ENCODE assay signal across 9 mouse cellular contexts in genomic region chr3:86687571-86688209, GRCm38 (mm10).
DNase-seq lines count a peak whose midpoint lies in the region; ATAC-seq lines count a peak whose summit lies in the region.
"Had no signal": no experiment of that assay in that cellular context is flagged by ENCODE, and none has a peak within 500 bp of the region (broad histone marks: within the 10 kb centered on the region; RNA-seq: fewer than 3 reads in every experiment).

No protein-coding gene starts in this region.

- peak; percentile 80 for DNase-seq in left cerebral cortex, postnatal 4 days
- no peak for DNase-seq in left cerebral cortex, adult 8-10 months (ENCODE audit: low spot score in 2 of 2)
- DNase-seq in embryonic facial prominence, embryonic 14.5 days (ENCODE audit: low spot score) = peak; percentile 68
- peak; percentile 8 to 14 for DNase-seq in layer of hippocampus, adult 8-10 months (ENCODE audit: low spot score in 2 of 2)
- peak; percentile 33 for DNase-seq in yolk sac, embryonic 10.5 days (ENCODE audit: low spot score)
- no peak for DNase-seq in spleen, postnatal 10 days (ENCODE audit: low spot score in 2 of 2)
- no peak for DNase-seq in urinary bladder, postnatal 36 days (ENCODE audit: low spot score in 2 of 2)
- DNase-seq in kidney, adult 11 months = no peak

- peaks cover 6% of the 10 kb centered on the region; the same call in 1 of the 2 replicates for H3K4me1 ChIP-seq in embryonic facial prominence, embryonic 14.5 days (ENCODE audit: control insufficient read depth, insufficient read depth, low read length)

- ATAC-seq in embryonic facial prominence, embryonic 14.5 days (ENCODE audit: low read depth) = peak; percentile 85
- ATAC-seq: liver, embryonic 12.5 days had no signal

- intact Hi-C loops in left cerebral cortex, postnatal 4 days (cut with DNase I) = no loop called here

- no peaks in the 10 kb centered on the region for H3K36me3 ChIP-seq in embryonic facial prominence, embryonic 14.5 days (ENCODE audit: control insufficient read depth, insufficient read depth, low read length)
- H3K36me3 ChIP-seq: liver, embryonic 12.5 days had no signal

- no peak overlapping the region for H3K4me3 ChIP-seq in embryonic facial prominence, embryonic 14.5 days (ENCODE audit: low read depth, low read length)
- H3K4me3 ChIP-seq: liver, embryonic 12.5 days had no signal

- no peaks in the 10 kb centered on the region for H3K27me3 ChIP-seq in embryonic facial prominence, embryonic 14.5 days (replicated peaks; ENCODE audit: control insufficient read depth, insufficient read depth, low read length)
- H3K27me3 ChIP-seq: liver, embryonic 12.5 days had no signal

- no peak overlapping the region for H3K9ac ChIP-seq in embryonic facial prominence, embryonic 14.5 days (ENCODE audit: low read depth, low read length)
- H3K9ac ChIP-seq: liver, embryonic 12.5 days had no signal

- H3K9me3 ChIP-seq in embryonic facial prominence, embryonic 14.5 days (ENCODE audit: control insufficient read depth, low read length) = no peaks in the 10 kb centered on the region
- H3K9me3 ChIP-seq: liver, embryonic 12.5 days had no signal

- H3K4me2 ChIP-seq in embryonic facial prominence, embryonic 14.5 days (ENCODE audit: low read depth, low read length) = 0 out of 2 replicates have a peak overlapping the region, but pooled peaks have one; percentile 2
- H3K4me2 ChIP-seq: liver, embryonic 12.5 days had no signal

- H3K27ac ChIP-seq in embryonic facial prominence, embryonic 14.5 days (replicated peaks; ENCODE audit: low read depth, low read length) = peak overlapping the region; percentile 62; the same call in 1 of the 2 replicates
- H3K27ac ChIP-seq: liver, embryonic 12.5 days had no signal

- 31% methylated on average over 7 of the region's 7 CpGs for WGBS in embryonic facial prominence, embryonic 14.5 days

Comparison
In these comparisons a context has a peak if more than half of its experiments do, and no peak if none do; other contexts are left out.
1. DNase-seq: peak in left cerebral cortex, postnatal 4 days (single experiment), embryonic facial prominence, embryonic 14.5 days (single experiment), layer of hippocampus, adult 8-10 months (2 of 2) and yolk sac, embryonic 10.5 days (single experiment); none in left cerebral cortex, adult 8-10 months (0 of 2), spleen, postnatal 10 days (0 of 2), urinary bladder, postnatal 36 days (0 of 2) and kidney, adult 11 months (single experiment).